Mouse (Mus musculus) midbrain, embryonic 11.5 days (tissue): ENCODE results near the gene Dido1. TPM values are rescaled to one million over a fixed set of nuclear protein-coding genes. Genes with fewer than 3 reads are reported as not detected.

Experiments
- ATAC-seq: fragments of 200-750 bp; cut with Nextera tagmentation; 2 replicates; pipeline ENCODE4 v1.8.0; 2017; ENCODE audit warnings: moderate TSS enrichment, moderate library complexity; ENCODE audit not compliant: low FRiP score
- DNase-seq: peaks from one replicate; pipeline ENCODE4 v3.0.0; 2015; ENCODE audit warnings: low spot score; ENCODE audit errors: missing footprints
- H3K27ac ChIP-seq: fragments of 300-500 bp; sonication (generic); 2 replicates; pipeline ENCODE4 v1.5.1; 2014; ENCODE audit warnings: low read depth, low read length
- H3K27me3 ChIP-seq: fragments of 300-500 bp; sonication (generic); 2 replicates; pipeline ENCODE4 v1.6.1; 2014; ENCODE audit warnings: mild to moderate bottlenecking, low read length, moderate library complexity, mixed read lengths; ENCODE audit not compliant: control insufficient read depth, insufficient read depth
- H3K36me3 ChIP-seq: fragments of 300-500 bp; sonication (generic); 2 replicates; pipeline ENCODE4 v1.6.1; 2014; ENCODE audit warnings: mild to moderate bottlenecking, low read length, moderate library complexity, mixed read lengths; ENCODE audit not compliant: control insufficient read depth, insufficient read depth
- H3K4me1 ChIP-seq: fragments of 300-500 bp; sonication (generic); 2 replicates; pipeline ENCODE4 v1.6.1; 2014; ENCODE audit warnings: low read length; ENCODE audit not compliant: control insufficient read depth, insufficient read depth
- H3K4me2 ChIP-seq: fragments of 300-500 bp; sonication (generic); 2 replicates; pipeline ENCODE4 v1.6.1; 2014; ENCODE audit warnings: mild to moderate bottlenecking, moderate library complexity
- H3K4me3 ChIP-seq: fragments of 300-500 bp; sonication (generic); 2 replicates; pipeline ENCODE4 v1.5.1; 2014; ENCODE audit warnings: low read depth, low read length
- H3K9ac ChIP-seq: fragments of 300-500 bp; sonication (generic); 2 replicates; pipeline ENCODE4 v1.6.1; 2014; ENCODE audit warnings: low read length
- H3K9me3 ChIP-seq: fragments of 300-500 bp; sonication (generic); 2 replicates; pipeline ENCODE4 v1.6.1; 2016; ENCODE audit warnings: low read length; ENCODE audit not compliant: control insufficient read depth
- WGBS: fragments of 180-500 bp; shearing (Covaris S2); extraction: QIAGEN DNeasy Blood & Tissue Kit; methylation state at CpG from one replicate; pipeline ENCODE4 v1.1.7; 2014; 5-methylcytosine and 5-hydroxymethylcytosine counted together
- polyA plus RNA-seq: library from polyadenylated mRNA; unstranded; fragments of >200 nt; fragmentation: Nextera tagmentation; extraction: Ambion mirVana; gene quantifications from 2 replicates; pipeline ENCODE4 v1.2.1, GENCODE M21; 2014

Gene Dido1
- polyA plus RNA-seq, 1 experiment from 2014 or later: 30.5 TPM

- ATAC-seq: no peak
- no peak overlapping the region for H3K4me3 ChIP-seq
- 85% methylated on average over 2 of the region's 2 CpGs for WGBS
Observed at GRCm38 (mm10) chr2:180743321-180743720, 33.5 kb upstream of the Dido1 start.

GRCm38 (mm10) chr2:180742820-180743219 lies 33.0 kb upstream of the Dido1 start:
- Histone ChIP-seq H3K27ac (no peak overlapping the region), H3K9me3 (no peaks in the 10 kb centered on the region), H3K4me3 (no peak overlapping the region), H3K9ac (no peak overlapping the region), H3K27me3 (no peaks in the 10 kb centered on the region), H3K4me2 (no peak overlapping the region), H3K36me3 (no peaks in the 10 kb centered on the region), H3K4me1 (no peaks in the 10 kb centered on the region)
- DNase-seq (peak; percentile 64), ATAC-seq (no peak)
- WGBS: 90% methylated on average over 6 of the region's 6 CpGs

More at GRCm38 (mm10) chr2:180743321-180743720, 33.5 kb upstream of the Dido1 start:
- no peaks in the 10 kb centered on the region for H3K36me3 ChIP-seq
- peak; percentile 59 for DNase-seq
- H3K4me2 ChIP-seq: no peak overlapping the region
- no peak overlapping the region for H3K9ac ChIP-seq
- no peaks in the 10 kb centered on the region for H3K9me3 ChIP-seq
- H3K27ac ChIP-seq: no peak overlapping the region
- no peaks in the 10 kb centered on the region for H3K27me3 ChIP-seq
- no peaks in the 10 kb centered on the region for H3K4me1 ChIP-seq

GRCm38 (mm10) chr2:180741421-180741820 lies 31.6 kb upstream of the Dido1 start:
- ATAC-seq: no peak
- Histone ChIP-seq H3K9ac (no peak overlapping the region), H3K9me3 (no peaks in the 10 kb centered on the region), H3K4me1 (no peaks in the 10 kb centered on the region), H3K4me3 (no peak overlapping the region), H3K27me3 (no peaks in the 10 kb centered on the region), H3K27ac (no peak overlapping the region), H3K4me2 (no peak overlapping the region), H3K36me3 (no peaks in the 10 kb centered on the region)
- WGBS: 77% methylated on average over 7 of the region's 7 CpGs
- DNase-seq: no peak

GRCm38 (mm10) chr2:180740349-180740748 lies 30.6 kb upstream of the Dido1 start:
- H3K4me1 ChIP-seq: no peaks in the 10 kb centered on the region
- no peak overlapping the region for H3K4me2 ChIP-seq
- WGBS: 17% methylated on average over 3 of the region's 3 CpGs
- ATAC-seq (no peak), DNase-seq (no peak)
- no peak overlapping the region for H3K9ac ChIP-seq
- H3K27ac ChIP-seq: no peak overlapping the region
- no peak overlapping the region for H3K4me3 ChIP-seq
- no peaks in the 10 kb centered on the region for H3K27me3 ChIP-seq
- no peaks in the 10 kb centered on the region for H3K36me3 ChIP-seq
- no peaks in the 10 kb centered on the region for H3K9me3 ChIP-seq

GRCm38 (mm10) chr2:180737984-180738383 lies 28.2 kb upstream of the Dido1 start:
- 65% methylated on average over 2 of the region's 2 CpGs for WGBS
- Histone ChIP-seq H3K4me2 (no peak overlapping the region), H3K9ac (no peak overlapping the region), H3K27me3 (no peaks in the 10 kb centered on the region), H3K9me3 (no peaks in the 10 kb centered on the region), H3K4me1 (no peaks in the 10 kb centered on the region), H3K36me3 (no peaks in the 10 kb centered on the region), H3K4me3 (no peak overlapping the region), H3K27ac (no peak overlapping the region)
- ATAC-seq: no peak
- no peak for DNase-seq

- Histone ChIP-seq H3K9ac (no peak overlapping the region), H3K36me3 (no peaks in the 10 kb centered on the region), H3K4me1 (no peaks in the 10 kb centered on the region), H3K9me3 (no peaks in the 10 kb centered on the region), H3K4me2 (no peak overlapping the region), H3K27me3 (no peaks in the 10 kb centered on the region), H3K4me3 (no peak overlapping the region), H3K27ac (no peak overlapping the region)
- WGBS: 83% methylated on average over 7 of the region's 7 CpGs
- DNase-seq (no peak), ATAC-seq (no peak)
Observed at GRCm38 (mm10) chr2:180735232-180735631, 25.4 kb upstream of the Dido1 start.

GRCm38 (mm10) chr2:180731984-180732383 lies 22.2 kb upstream of the Dido1 start:
- Histone ChIP-seq H3K4me3 (no peak overlapping the region), H3K4me1 (no peaks in the 10 kb centered on the region), H3K9me3 (no peaks in the 10 kb centered on the region), H3K9ac (no peak overlapping the region), H3K4me2 (no peak overlapping the region), H3K27me3 (no peaks in the 10 kb centered on the region), H3K36me3 (no peaks in the 10 kb centered on the region), H3K27ac (no peak overlapping the region)
- WGBS: 78% methylated on average over 6 of the region's 6 CpGs
- ATAC-seq (no peak), DNase-seq (no peak)

- ATAC-seq: no peak
- no peak overlapping the region for H3K27ac ChIP-seq
- no peaks in the 10 kb centered on the region for H3K27me3 ChIP-seq
- DNase-seq: no peak
- no peaks in the 10 kb centered on the region for H3K4me1 ChIP-seq
- H3K4me3 ChIP-seq: no peak overlapping the region
- no peaks in the 10 kb centered on the region for H3K9me3 ChIP-seq
- no peaks in the 10 kb centered on the region for H3K36me3 ChIP-seq
- 79% methylated on average over 3 of the region's 3 CpGs for WGBS
- H3K4me2 ChIP-seq: no peak overlapping the region
- H3K9ac ChIP-seq: no peak overlapping the region
Observed at GRCm38 (mm10) chr2:180731036-180731435, 21.2 kb upstream of the Dido1 start.

- no peaks in the 10 kb centered on the region for H3K4me1 ChIP-seq
- no peak for ATAC-seq
Observed at GRCm38 (mm10) chr2:180727613-180728021, 17.8 kb upstream of the Dido1 start.

More at GRCm38 (mm10) chr2:180727613-180728021, 17.8 kb upstream of the Dido1 start:
- Histone ChIP-seq H3K9ac (no peak overlapping the region), H3K4me3 (no peak overlapping the region), H3K36me3 (no peaks in the 10 kb centered on the region), H3K4me2 (no peak overlapping the region), H3K27ac (no peak overlapping the region), H3K9me3 (no peaks in the 10 kb centered on the region), H3K27me3 (no peaks in the 10 kb centered on the region)
- DNase-seq: no peak
- 68% methylated on average over 4 of the region's 4 CpGs for WGBS
